Mouse (Mus musculus) brain, embryonic 14.5 days (tissue): ENCODE results near the gene Ahdc1.

Experiments
- CTCF ChIP-seq: fragments of 200-500 bp; IDR thresholded peaks from 2 replicates; pipeline ENCODE4 v1.5.1; 2012; ENCODE audit warnings: inconsistent platforms, mild to moderate bottlenecking, moderate library complexity, borderline replicate concordance; ENCODE audit not compliant: insufficient read depth, insufficient read length; ENCODE audit errors: extremely low read depth
- POLR2A ChIP-seq: fragments of 200-500 bp; IDR thresholded peaks from 2 replicates; pipeline ENCODE4 v1.6.1; 2012; ENCODE audit warnings: mild to moderate bottlenecking, inconsistent platforms, borderline replicate concordance; ENCODE audit not compliant: poor library complexity, insufficient read depth, insufficient read length, severe bottlenecking; ENCODE audit errors: extremely low read depth

DNA sequence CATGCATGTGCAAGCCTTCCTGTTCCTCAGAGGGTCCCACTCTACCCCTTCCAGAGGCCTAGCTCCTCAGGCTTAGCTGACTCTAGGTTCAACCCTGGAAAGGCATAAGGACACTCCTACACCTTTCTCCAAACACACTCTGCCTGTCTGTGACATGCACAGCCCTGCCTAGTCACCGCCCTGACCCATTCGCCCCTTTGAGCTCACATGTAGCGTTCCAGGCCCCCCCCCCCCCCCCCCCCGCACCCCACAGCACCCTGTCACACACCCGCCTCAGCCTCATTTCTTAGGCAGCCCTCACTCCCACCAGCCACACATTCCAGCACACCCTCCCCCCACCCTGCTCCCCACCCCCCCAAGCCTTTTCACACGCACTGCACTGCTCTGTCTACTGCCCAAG, 9.7 kb downstream of the Ahdc1 start:
- TF ChIP-seq CTCF (no peak), POLR2A (no peak)
